Mouse (Mus musculus) thymus, postnatal 0 days (tissue): ENCODE data around the gene Tatdn2. TPM values are rescaled to one million over a fixed set of nuclear protein-coding genes. Genes with fewer than 3 reads are reported as not detected.

Experiments
- microRNA-seq: library from miRNA; unstranded; fragments of <30 nt; microRNA quantifications from one replicate; pipeline ENCODE4, GENCODE M21; 2016; ENCODE audit warnings: borderline number of aligned reads
- polyA plus RNA-seq: library from polyadenylated mRNA; unstranded; fragments of >200 nt; fragmentation: Nextera tagmentation; extraction: Ambion mirVana; gene quantifications from 2 replicates; pipeline ENCODE4 v1.2.1, GENCODE M21; 2015

The Tatdn2 gene
- polyA plus RNA-seq, 1 experiment from 2014 or later = 1.7 TPM

Small RNA genes within 50 kb of the gene (microRNA-seq; reads per million reads assigned to microRNA genes)
- 2.9 reads per million for gene Mir7042

Other genes starting within 250 kb of the Tatdn2 start
- 6.0 and 7.9 TPM in 2 replicates for gene Il17re, start 238.6 kb upstream of the Tatdn2 start, polyA plus RNA-seq
- 5.0 and 6.5 TPM in 2 replicates for gene Il17rc, start 225.6 kb upstream of the Tatdn2 start, polyA plus RNA-seq
- gene Creld1, start 213.8 kb upstream of the Tatdn2 start, polyA plus RNA-seq = 9.5 and 10.3 TPM in 2 replicates
- 0.17 TPM in 2 replicates for gene Prrt3, start 195.1 kb upstream of the Tatdn2 start, polyA plus RNA-seq
- 92.3 and 94.4 TPM in 2 replicates for gene Emc3, start 165.4 kb upstream of the Tatdn2 start, polyA plus RNA-seq
- 10.2 and 11.2 TPM in 2 replicates for gene Fancd2, start 165.4 kb upstream of the Tatdn2 start, polyA plus RNA-seq
- gene Fancd2os, start 96.3 kb upstream of the Tatdn2 start, polyA plus RNA-seq = 0.25 TPM in 1 of 2 replicates, not detected in the other
- gene Brk1, start 92.3 kb upstream of the Tatdn2 start, polyA plus RNA-seq = 267 and 274 TPM in 2 replicates
- gene Vhl, start 73.1 kb upstream of the Tatdn2 start, polyA plus RNA-seq = 30.7 and 33.1 TPM in 2 replicates
- 2.2 and 2.7 TPM in 2 replicates for gene Irak2, start 58.6 kb upstream of the Tatdn2 start, polyA plus RNA-seq
- gene Ghrl, start 22.8 kb downstream of the Tatdn2 start, polyA plus RNA-seq = 0.59 and 0.81 TPM in 2 replicates
- gene Sec13, start 43.7 kb downstream of the Tatdn2 start, polyA plus RNA-seq = 223 and 234 TPM in 2 replicates